Comparison of ENCODE assay signal across 10 mouse cellular contexts in the genomic region with DNA sequence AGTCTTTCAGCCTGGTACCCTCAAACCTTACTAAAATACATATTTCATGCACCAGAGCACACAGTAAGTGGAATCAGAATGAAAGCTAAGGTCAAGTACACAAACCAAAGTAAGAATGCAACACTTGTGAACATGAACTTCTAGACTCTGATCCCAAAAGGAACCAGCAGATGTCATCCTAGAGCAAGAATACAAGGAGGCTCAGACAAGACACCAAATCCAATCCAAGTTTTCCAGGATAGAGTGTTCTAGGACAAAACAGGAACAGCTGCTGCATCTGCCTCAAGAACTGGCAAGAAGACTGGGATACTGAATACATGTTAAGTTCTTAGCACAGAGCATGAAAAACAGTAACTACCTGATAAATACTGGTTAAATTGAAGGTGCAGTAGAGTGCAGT. TPM values are rescaled to one million over a fixed set of nuclear protein-coding genes. Genes with fewer than 3 reads are reported as not detected.
A peak's percentile ranks its signal among the peaks of the same experiment; 100 is the strongest.
DNase-seq lines count a peak whose midpoint lies in the region; ATAC-seq and TF ChIP-seq lines count a peak whose summit lies in the region.
"Had no signal": no experiment of that assay in that cellular context is flagged by ENCODE, and none has a peak within 500 bp of the region (broad histone marks: within the 10 kb centered on the region; RNA-seq: fewer than 3 reads in every experiment).

No protein-coding gene starts in this region.

- TF ChIP-seq CTCF in E14TG2a.4 (conservative IDR thresholded peaks at IDR 0.05; ENCODE audit: low read length) = 0 out of 2 replicates have a peak, but pooled peaks have one; percentile 10

- peak; percentile 9 for DNase-seq in adrenal gland, postnatal 10 days
- no peak for DNase-seq in adrenal gland, adult 8-10 months
- DNase-seq in kidney, adult 8-10 months = peak; percentile 9 to 14
- peak; percentile 35 for DNase-seq in kidney, postnatal 14 days
- no peak for DNase-seq in hindbrain, embryonic 10.5 days (ENCODE audit: low spot score)

- H3K27ac ChIP-seq in kidney, embryonic 16.5 days (ENCODE audit: low read length) = no peak overlapping the region
- no peak overlapping the region for H3K27ac ChIP-seq in hindbrain, embryonic 10.5 days
- H3K27ac ChIP-seq: embryonic facial prominence, embryonic 12.5 days had no signal

- H3K9ac ChIP-seq in kidney, embryonic 16.5 days (replicated peaks; ENCODE audit: low read length) = no peak overlapping the region
- H3K9ac ChIP-seq: embryonic facial prominence, embryonic 12.5 days had no signal

- no peaks in the 10 kb centered on the region for H3K27me3 ChIP-seq in kidney, embryonic 16.5 days (ENCODE audit: insufficient read depth, low read length)
- H3K27me3 ChIP-seq in E14TG2a.4 (ENCODE audit: insufficient read depth, low read length) = no peaks in the 10 kb centered on the region
- H3K27me3 ChIP-seq in hindbrain, embryonic 10.5 days (ENCODE audit: insufficient read depth, poor library complexity, severe bottlenecking) = no peaks in the 10 kb centered on the region
- H3K27me3 ChIP-seq: embryonic facial prominence, embryonic 12.5 days had no signal

- no peaks in the 10 kb centered on the region for H3K4me1 ChIP-seq in kidney, embryonic 16.5 days (ENCODE audit: insufficient read depth, low read length)
- no peaks in the 10 kb centered on the region for H3K4me1 ChIP-seq in E14TG2a.4 (replicated peaks; ENCODE audit: low read depth, low read length)
- H3K4me1 ChIP-seq in hindbrain, embryonic 10.5 days (replicated peaks) = no peaks in the 10 kb centered on the region
- H3K4me1 ChIP-seq: embryonic facial prominence, embryonic 12.5 days had no signal

- no peaks in the 10 kb centered on the region for H3K9me3 ChIP-seq in kidney, embryonic 16.5 days (ENCODE audit: low read length)
- H3K9me3 ChIP-seq in E14TG2a.4 (ENCODE audit: low read length) = no peaks in the 10 kb centered on the region
- no peaks in the 10 kb centered on the region for H3K9me3 ChIP-seq in hindbrain, embryonic 10.5 days
- H3K9me3 ChIP-seq: embryonic facial prominence, embryonic 12.5 days had no signal

- H3K36me3 ChIP-seq in kidney, embryonic 16.5 days (ENCODE audit: insufficient read depth, low read length) = no peaks in the 10 kb centered on the region
- no peaks in the 10 kb centered on the region for H3K36me3 ChIP-seq in E14TG2a.4 (ENCODE audit: insufficient read depth, low read length)
- no peaks in the 10 kb centered on the region for H3K36me3 ChIP-seq in hindbrain, embryonic 10.5 days
- H3K36me3 ChIP-seq: embryonic facial prominence, embryonic 12.5 days had no signal

- ATAC-seq in kidney, embryonic 16.5 days (ENCODE audit: low FRiP score, low TSS enrichment) = no peak
- no peak for ATAC-seq in monocyte, adult 5-6 weeks (replicated peaks; ENCODE audit: insufficient number of reproducible peaks, low FRiP score, low TSS enrichment, poor library complexity, severe bottlenecking)

- no peak overlapping the region for H3K4me2 ChIP-seq in kidney, embryonic 16.5 days (replicated peaks; ENCODE audit: low read depth, low read length)
- H3K4me2 ChIP-seq: embryonic facial prominence, embryonic 12.5 days had no signal

- no peak overlapping the region for H3K4me3 ChIP-seq in kidney, embryonic 16.5 days (ENCODE audit: low read length)
- H3K4me3 ChIP-seq in E14TG2a.4 (replicated peaks; ENCODE audit: low read length) = no peak overlapping the region
- no peak overlapping the region for H3K4me3 ChIP-seq in hindbrain, embryonic 10.5 days
- H3K4me3 ChIP-seq: embryonic facial prominence, embryonic 12.5 days had no signal

RNA-seq across cellular contexts. Expression of gene Magea2, which starts 4.6 kb away (rescaled TPM):
- not detected for total RNA-seq in adrenal gland, postnatal 10 days (2021)
- total RNA-seq in adrenal gland, adult 8-10 months (2022) = not detected
- not detected in 2 replicates for polyA plus RNA-seq in kidney, embryonic 16.5 days (2015; fragmentation: Nextera tagmentation; extraction: Ambion mirVana)
- not detected in 3 replicates for total RNA-seq in monocyte, adult 5-6 weeks (2017)
- not detected in 2 replicates for polyA plus RNA-seq in hindbrain, embryonic 10.5 days (2016; fragmentation: Nextera tagmentation; extraction: Ambion mirVana)
- total RNA-seq: left cerebral cortex, postnatal 10 days had no signal
- polyA plus RNA-seq: embryonic facial prominence, embryonic 12.5 days had no signal

RNA-seq across cellular contexts. Expression of gene Magea1, which starts 8.4 kb away (rescaled TPM):
- not detected for total RNA-seq in adrenal gland, postnatal 10 days (2021)
- total RNA-seq in adrenal gland, adult 8-10 months (2022) = not detected
- polyA plus RNA-seq in kidney, embryonic 16.5 days (2015; fragmentation: Nextera tagmentation; extraction: Ambion mirVana) = not detected in 2 replicates
- not detected in 3 replicates for total RNA-seq in monocyte, adult 5-6 weeks (2017)
- polyA plus RNA-seq in hindbrain, embryonic 10.5 days (2016; fragmentation: Nextera tagmentation; extraction: Ambion mirVana) = not detected in 2 replicates
- total RNA-seq: left cerebral cortex, postnatal 10 days had no signal
- polyA plus RNA-seq: embryonic facial prominence, embryonic 12.5 days had no signal

RNA-seq across cellular contexts. Expression of gene Cldn34b2, which starts 30.2 kb away (rescaled TPM):
- total RNA-seq in adrenal gland, postnatal 10 days (2021) = not detected
- not detected for total RNA-seq in adrenal gland, adult 8-10 months (2022)
- polyA plus RNA-seq in kidney, embryonic 16.5 days (2015; fragmentation: Nextera tagmentation; extraction: Ambion mirVana) = not detected in 2 replicates
- total RNA-seq in monocyte, adult 5-6 weeks (2017) = not detected in 3 replicates
- not detected in 2 replicates for polyA plus RNA-seq in hindbrain, embryonic 10.5 days (2016; fragmentation: Nextera tagmentation; extraction: Ambion mirVana)
- total RNA-seq: left cerebral cortex, postnatal 10 days had no signal
- polyA plus RNA-seq: embryonic facial prominence, embryonic 12.5 days had no signal

RNA-seq across cellular contexts. Expression of gene Magea5, which starts 35.1 kb away (rescaled TPM):
- total RNA-seq in adrenal gland, postnatal 10 days (2021) = not detected
- not detected for total RNA-seq in adrenal gland, adult 8-10 months (2022)
- polyA plus RNA-seq in kidney, embryonic 16.5 days (2015; fragmentation: Nextera tagmentation; extraction: Ambion mirVana) = not detected in 2 replicates
- total RNA-seq in monocyte, adult 5-6 weeks (2017) = not detected in 3 replicates
- not detected in 2 replicates for polyA plus RNA-seq in hindbrain, embryonic 10.5 days (2016; fragmentation: Nextera tagmentation; extraction: Ambion mirVana)
- total RNA-seq: left cerebral cortex, postnatal 10 days had no signal
- polyA plus RNA-seq: embryonic facial prominence, embryonic 12.5 days had no signal

Comparison
In these comparisons a context has a peak if more than half of its experiments do, and no peak if none do; other contexts are left out.
1. DNase-seq: peak in adrenal gland, postnatal 10 days (single experiment), kidney, adult 8-10 months (2 of 2) and kidney, postnatal 14 days (single experiment); none in adrenal gland, adult 8-10 months (single experiment) and hindbrain, embryonic 10.5 days (single experiment).